Mouse (Mus musculus) lung, postnatal 0 days (tissue): ENCODE measurements at regions not wholly inside any gene's neighbourhood (a gene's known extent, or its start where the extent isn't known, plus 50 kb on each side); places are given as distances from the start of the nearest gene placed in this dataset.
A peak's percentile ranks its signal among the peaks of the same experiment; 100 is the strongest.

Experiments
- ATAC-seq: fragments of 200-750 bp; cut with Nextera tagmentation; 2 replicates; pipeline ENCODE4 v1.8.0; 2017; ENCODE audit warnings: moderate library complexity
- DNase-seq: peaks from one replicate; pipeline ENCODE4 v3.0.0-alpha.2; 2016; ENCODE audit warnings: low spot score
- H3K27ac ChIP-seq: fragments of 300-500 bp; sonication (generic); 2 replicates; pipeline ENCODE4 v1.5.1; 2014; ENCODE audit warnings: antibody characterized with exemption, mild to moderate bottlenecking, low read length, mixed read lengths
- H3K27me3 ChIP-seq: fragments of 300-500 bp; sonication (generic); replicated peaks from 2 replicates; pipeline ENCODE4 v1.6.1; 2014; ENCODE audit warnings: low read length, mixed read lengths; ENCODE audit not compliant: insufficient read depth
- H3K36me3 ChIP-seq: fragments of 300-500 bp; sonication (generic); 2 replicates; pipeline ENCODE4 v1.6.1; 2014; ENCODE audit warnings: low read length, mixed read lengths; ENCODE audit not compliant: insufficient read depth
- H3K4me1 ChIP-seq: fragments of 300-500 bp; sonication (generic); 2 replicates; pipeline ENCODE4 v1.6.1; 2014; ENCODE audit warnings: antibody characterized with exemption, low read depth, low read length, mixed read lengths; ENCODE audit not compliant: insufficient read depth
- H3K4me2 ChIP-seq: fragments of 300-500 bp; sonication (generic); replicated peaks from 2 replicates; pipeline ENCODE4 v1.6.1; 2014; ENCODE audit warnings: low read depth, mild to moderate bottlenecking, low read length, moderate library complexity, mixed read lengths
- H3K4me3 ChIP-seq: fragments of 300-500 bp; sonication (generic); 2 replicates; pipeline ENCODE4 v1.5.1; 2014; ENCODE audit warnings: low read depth, low read length
- H3K9ac ChIP-seq: fragments of 300-500 bp; sonication (generic); replicated peaks from 2 replicates; pipeline ENCODE4 v1.6.1; 2014; ENCODE audit warnings: low read depth, mild to moderate bottlenecking
- H3K9me3 ChIP-seq: fragments of 300-500 bp; sonication (generic); 2 replicates; pipeline ENCODE4 v1.6.1; 2016; ENCODE audit warnings: low read length, mixed read lengths
- CTCF ChIP-seq: IDR thresholded peaks from 2 replicates; pipeline ENCODE4 v1.5.1; 2016; ENCODE audit warnings: antibody characterized with exemption, mild to moderate bottlenecking
- EP300 ChIP-seq: IDR thresholded peaks from 2 replicates; pipeline ENCODE4 v1.6.1; 2016; ENCODE audit warnings: antibody characterized with exemption, mild to moderate bottlenecking, control low read depth
- WGBS: fragments of 180-500 bp; shearing (Covaris S2); extraction: QIAGEN DNeasy Blood & Tissue Kit; methylation state at CpG from one replicate; pipeline ENCODE4 v1.1.7; 2014; 5-methylcytosine and 5-hydroxymethylcytosine counted together

DNA sequence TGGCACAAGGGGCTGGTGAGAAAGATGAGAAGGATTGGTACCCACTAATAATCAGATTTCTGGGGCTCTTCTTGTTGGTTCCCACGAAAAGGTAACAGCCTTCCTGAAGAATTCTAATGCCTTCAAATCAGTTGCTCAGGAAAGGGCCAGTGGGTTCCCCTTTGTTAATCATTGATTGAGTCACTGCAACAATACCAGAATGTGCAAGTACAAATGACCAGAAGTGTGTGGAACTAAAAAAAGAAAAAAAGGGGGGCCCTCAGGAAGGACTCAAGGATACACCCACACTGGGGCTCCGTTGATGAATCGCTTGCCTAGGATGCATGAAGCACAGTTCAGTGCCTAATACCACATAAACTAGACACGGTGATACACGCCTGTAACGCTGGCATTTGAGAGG lies 179.0 kb upstream of the Klf3 start:
- DNase-seq (no peak), ATAC-seq (no peak)
- no peaks in the 10 kb centered on the region for H3K36me3 ChIP-seq
- WGBS, result 65% methylated on average over 6 of the region's 6 CpGs
- no peaks in the 10 kb centered on the region for H3K27me3 ChIP-seq
- no peak overlapping the region for H3K4me2 ChIP-seq
- H3K27ac ChIP-seq, result no peak overlapping the region
- H3K9me3 ChIP-seq, result no peaks in the 10 kb centered on the region
- TF ChIP-seq CTCF (no peak), EP300 (no peak)
- no peak overlapping the region for H3K4me3 ChIP-seq
- H3K4me1 ChIP-seq, result no peaks in the 10 kb centered on the region
- no peak overlapping the region for H3K9ac ChIP-seq

DNA sequence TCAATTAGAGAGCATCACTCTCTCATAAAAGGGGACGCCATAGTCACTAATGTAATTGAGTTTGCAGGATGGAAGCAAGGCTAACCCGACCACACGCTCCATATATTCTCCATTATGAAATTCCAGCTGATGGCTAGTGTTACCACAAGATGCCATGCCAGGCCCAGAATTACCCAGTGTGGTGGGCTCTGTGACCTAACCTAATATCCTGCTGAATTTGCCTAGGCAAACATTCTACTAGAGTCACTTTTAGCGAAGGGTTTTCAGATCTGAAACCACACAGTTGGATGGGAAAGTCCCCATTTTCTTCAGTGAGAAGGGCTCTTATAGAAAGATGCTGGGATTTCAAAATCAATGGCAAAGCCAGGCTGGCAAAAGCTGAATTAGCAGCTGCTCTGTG lies 177.8 kb upstream of the Klf3 start:
- Histone ChIP-seq H3K4me3 (no peak overlapping the region), H3K27ac (no peak overlapping the region), H3K4me1 (no peaks in the 10 kb centered on the region), H3K9ac (no peak overlapping the region), H3K27me3 (no peaks in the 10 kb centered on the region), H3K9me3 (no peaks in the 10 kb centered on the region), H3K4me2 (no peak overlapping the region), H3K36me3 (no peaks in the 10 kb centered on the region)
- WGBS, result 77% methylated on average over 4 of the region's 4 CpGs
- no peak for ATAC-seq
- no peak for DNase-seq
- no peak for TF ChIP-seq CTCF
- no peak for TF ChIP-seq EP300

DNA sequence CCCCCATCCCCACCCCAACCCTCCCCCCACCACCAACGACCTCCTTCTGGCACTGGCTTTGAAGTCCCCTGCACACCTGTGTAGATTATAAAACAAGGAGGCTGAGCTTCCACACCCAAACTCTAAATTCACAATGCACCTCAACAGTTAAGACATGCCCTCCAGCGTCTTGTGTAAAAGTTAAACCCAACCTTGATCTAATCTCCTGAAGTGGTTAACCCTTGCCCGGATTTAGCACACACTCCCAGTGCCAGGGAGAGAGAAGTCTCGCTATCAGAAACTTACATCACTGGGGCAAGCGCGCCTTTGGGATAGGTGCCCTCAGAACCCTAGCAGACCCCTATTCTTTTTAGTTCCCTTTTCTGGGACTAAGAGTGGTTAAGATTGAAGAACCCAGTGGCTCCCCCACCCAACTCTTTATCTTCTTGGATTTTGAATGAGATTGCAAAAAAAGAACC lies 177.3 kb upstream of the Klf3 start:
- Histone ChIP-seq H3K27ac (no peak overlapping the region), H3K4me2 (0 out of 2 replicates have a peak overlapping the region, but pooled peaks have one; percentile 22), H3K9ac (no peak overlapping the region), H3K27me3 (no peaks in the 10 kb centered on the region), H3K4me3 (no peak overlapping the region), H3K4me1 (no peaks in the 10 kb centered on the region), H3K36me3 (no peaks in the 10 kb centered on the region), H3K9me3 (no peaks in the 10 kb centered on the region)
- TF ChIP-seq CTCF (no peak), EP300 (no peak)
- 43% methylated on average over 6 of the region's 6 CpGs for WGBS
- DNase-seq, result peak; percentile 32
- ATAC-seq, result peak; percentile 43; the same call in 1 of the 2 replicates

DNA sequence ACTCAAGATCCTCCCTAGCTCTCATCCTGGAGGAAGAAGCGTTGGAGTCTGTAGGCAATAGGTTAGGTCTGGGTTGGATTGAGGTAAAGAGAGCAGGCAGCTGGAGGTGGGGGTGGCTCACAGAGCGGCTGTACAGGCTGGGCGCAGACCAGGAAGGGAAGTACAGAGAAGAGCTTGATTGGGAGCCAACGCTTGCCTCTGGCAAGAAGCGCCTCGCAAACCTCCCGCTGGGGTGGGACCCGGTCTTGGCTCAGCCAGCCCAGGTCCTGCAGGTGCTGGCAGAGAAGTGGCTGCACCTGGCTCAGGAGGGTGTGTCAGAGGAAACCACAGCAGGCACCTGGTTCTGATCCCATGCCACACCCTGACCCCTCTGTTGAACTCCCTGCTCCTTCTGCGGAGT lies 176.8 kb upstream of the Klf3 start:
- Histone ChIP-seq H3K4me1 (no peaks in the 10 kb centered on the region), H3K27me3 (no peaks in the 10 kb centered on the region), H3K9ac (no peak overlapping the region), H3K27ac (no peak overlapping the region), H3K9me3 (no peaks in the 10 kb centered on the region), H3K4me2 (peak overlapping the region; percentile 22; the same call in 1 of the 2 replicates), H3K4me3 (no peak overlapping the region), H3K36me3 (no peaks in the 10 kb centered on the region)
- 32% methylated on average over 8 of the region's 9 CpGs for WGBS
- ATAC-seq (peak; percentile 86), DNase-seq (peak; percentile 78)
- TF ChIP-seq EP300 (no peak), CTCF (no peak)

DNA sequence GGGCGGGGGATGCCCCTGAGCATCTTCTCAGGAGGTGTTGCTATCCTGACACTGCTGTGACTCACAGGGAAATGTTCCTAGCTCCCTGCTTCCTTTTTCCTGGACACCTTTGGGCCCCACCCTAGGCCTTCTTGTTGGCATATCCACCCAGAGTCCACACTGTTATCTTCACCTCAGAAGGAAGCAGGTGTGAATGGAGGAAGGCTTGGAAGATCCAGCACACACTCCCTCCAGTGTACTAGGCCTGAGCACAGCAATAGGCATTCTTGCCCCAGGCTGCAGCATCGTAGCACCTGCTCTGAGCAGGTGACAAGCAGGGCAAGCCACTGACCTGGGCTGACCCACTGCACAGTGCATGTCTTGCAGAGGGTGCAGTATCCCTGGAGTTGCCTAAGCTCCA lies 172.6 kb upstream of the Klf3 start:
- no peaks in the 10 kb centered on the region for H3K27me3 ChIP-seq
- no peaks in the 10 kb centered on the region for H3K9me3 ChIP-seq
- no peaks in the 10 kb centered on the region for H3K4me1 ChIP-seq
- TF ChIP-seq CTCF (no peak), EP300 (no peak)
- no peak overlapping the region for H3K4me3 ChIP-seq
- no peak overlapping the region for H3K9ac ChIP-seq
- ATAC-seq (no peak), DNase-seq (no peak)
- no peak overlapping the region for H3K27ac ChIP-seq
- 90% methylated on average over 2 of the region's 2 CpGs for WGBS
- H3K36me3 ChIP-seq, result no peaks in the 10 kb centered on the region
- H3K4me2 ChIP-seq, result no peak overlapping the region

DNA sequence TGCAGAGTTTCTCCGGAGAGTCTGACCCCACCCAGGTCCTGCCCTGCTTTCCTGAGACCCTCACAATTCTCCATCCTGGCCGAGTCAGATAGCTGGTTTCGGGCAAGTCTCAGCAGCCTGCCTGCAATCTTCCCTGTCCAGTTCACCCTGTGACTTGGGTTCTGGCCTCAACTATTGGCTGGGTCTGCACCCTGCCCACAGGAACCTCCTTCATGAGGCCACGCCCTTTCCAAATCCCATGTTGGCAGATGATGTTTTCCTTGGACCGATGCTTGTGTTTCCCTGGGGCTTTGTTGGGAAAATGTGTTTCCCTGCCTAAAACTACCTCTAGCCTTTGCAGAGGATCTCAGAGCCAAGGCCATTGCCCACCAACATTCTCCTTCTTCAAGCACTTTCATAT lies 171.0 kb upstream of the Klf3 start:
- DNase-seq, result no peak
- TF ChIP-seq EP300 (no peak), CTCF (no peak)

DNA sequence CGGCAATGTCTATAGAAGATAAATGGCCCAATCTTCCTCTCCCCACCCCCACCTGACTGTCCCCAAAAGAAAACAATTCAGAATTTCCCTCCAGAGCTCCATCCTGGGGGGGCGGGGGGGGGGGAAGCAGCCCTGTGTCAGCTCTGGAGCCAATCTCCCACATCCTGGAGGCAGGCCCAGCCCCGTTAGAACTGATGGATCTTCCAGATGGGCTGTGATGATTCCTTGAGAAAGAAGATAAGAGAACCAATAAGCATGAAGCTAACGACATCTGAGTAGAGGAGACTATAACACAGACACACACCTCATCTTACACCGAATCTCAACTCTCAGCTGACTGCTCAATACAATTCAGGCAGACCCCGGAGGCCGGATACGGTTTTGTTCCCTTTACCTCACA lies 169.2 kb upstream of the Klf3 start:
- 69% methylated on average over 8 of the region's 8 CpGs for WGBS
- no peak overlapping the region for H3K4me3 ChIP-seq
- no peaks in the 10 kb centered on the region for H3K27me3 ChIP-seq
- no peaks in the 10 kb centered on the region for H3K36me3 ChIP-seq
- no peaks in the 10 kb centered on the region for H3K9me3 ChIP-seq
- H3K4me1 ChIP-seq, result no peaks in the 10 kb centered on the region
- TF ChIP-seq EP300, result no peak
- no peak for TF ChIP-seq CTCF
- no peak for ATAC-seq
- no peak for DNase-seq
- no peak overlapping the region for H3K9ac ChIP-seq
- H3K27ac ChIP-seq, result no peak overlapping the region
- H3K4me2 ChIP-seq, result no peak overlapping the region

More for the DNA sequence above, 171.0 kb upstream of the Klf3 start:
- H3K4me1 ChIP-seq, result no peaks in the 10 kb centered on the region
- H3K9me3 ChIP-seq, result no peaks in the 10 kb centered on the region
- no peak overlapping the region for H3K9ac ChIP-seq
- no peak overlapping the region for H3K27ac ChIP-seq
- H3K4me3 ChIP-seq, result no peak overlapping the region
- no peak for ATAC-seq
- 90% methylated on average over 5 of the region's 5 CpGs for WGBS
- H3K27me3 ChIP-seq, result no peaks in the 10 kb centered on the region
- no peaks in the 10 kb centered on the region for H3K36me3 ChIP-seq
- H3K4me2 ChIP-seq, result no peak overlapping the region
